Mouse (Mus musculus): ENCODE results near the gene Gm11733.

The Gm11733 gene

GRCm38 (mm10) chr11:117535491-117536304, 51.5 kb downstream of the Gm11733 start:
- no peak for DNase-seq (ENCODE audit: low spot score)

GRCm38 (mm10) chr11:117536586-117536985, 52.4 kb downstream of the Gm11733 start:
- DNase-seq (ENCODE audit: low spot score): peak; percentile 70
